Comparison of ENCODE assay signal across 12 mouse cellular contexts in the genomic region with DNA sequence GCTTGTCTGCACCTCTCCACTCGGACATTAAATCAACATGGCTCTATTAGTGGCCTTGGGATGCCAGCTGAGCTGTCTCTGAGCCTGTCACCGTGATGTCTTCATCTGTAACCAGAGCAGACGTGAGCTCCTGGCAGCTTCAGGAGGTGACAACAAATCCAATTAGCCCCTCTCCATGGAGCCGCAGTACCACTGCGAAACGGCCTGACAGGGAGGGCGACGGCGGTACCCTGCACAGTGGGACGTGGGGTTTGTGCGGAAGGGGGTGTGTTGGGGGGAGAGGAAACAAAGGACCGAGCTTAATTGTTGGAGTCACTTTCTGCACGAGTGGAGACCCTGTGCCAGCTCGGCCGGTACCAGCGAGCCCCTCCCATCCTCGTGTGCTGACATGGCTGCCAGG.
A peak's percentile ranks its signal among the peaks of the same experiment; 100 is the strongest.
DNase-seq lines count a peak whose midpoint lies in the region; ATAC-seq and TF ChIP-seq lines count a peak whose summit lies in the region.
"Had no signal": no experiment of that assay in that cellular context is flagged by ENCODE, and none has a peak within 500 bp of the region (broad histone marks: within the 10 kb centered on the region; RNA-seq: fewer than 3 reads in every experiment).

No protein-coding gene starts in this region.

- no peaks in the 10 kb centered on the region for H3K9me3 ChIP-seq in heart, embryonic 15.5 days (replicated peaks)
- no peaks in the 10 kb centered on the region; the same call in 1 of the 2 replicates for H3K9me3 ChIP-seq in forebrain, postnatal 0 days (ENCODE audit: low read length)
- H3K9me3 ChIP-seq in midbrain, postnatal 0 days (ENCODE audit: low read length): 0 out of 2 replicates have a peak, but pooled peaks cover 3% of the 10 kb centered on the region

- no peaks in the 10 kb centered on the region for H3K36me3 ChIP-seq in heart, embryonic 15.5 days
- no peaks in the 10 kb centered on the region for H3K36me3 ChIP-seq in forebrain, postnatal 0 days (ENCODE audit: insufficient read depth)
- H3K36me3 ChIP-seq in midbrain, postnatal 0 days (ENCODE audit: insufficient read depth, low read length): no peaks in the 10 kb centered on the region

- no peak for ATAC-seq in heart, embryonic 15.5 days (replicated peaks; ENCODE audit: insufficient number of reproducible peaks, insufficient read depth, low FRiP score, low read depth)
- peak; percentile 92 for ATAC-seq in forebrain, postnatal 0 days
- peak; percentile 76 for ATAC-seq in midbrain, postnatal 0 days (ENCODE audit: low FRiP score)
- ATAC-seq: CD4-positive, CD25-positive, alpha-beta regulatory T cell, adult 4 months had no signal

- H3K4me2 ChIP-seq in heart, embryonic 15.5 days: peak overlapping the region; percentile 47
- peak overlapping the region; percentile 13 for H3K4me2 ChIP-seq in forebrain, postnatal 0 days (ENCODE audit: low read depth)
- 0 out of 2 replicates have a peak overlapping the region, but pooled peaks have one; percentile 20 for H3K4me2 ChIP-seq in midbrain, postnatal 0 days (ENCODE audit: low read depth, low read length, poor library complexity, severe bottlenecking)

- TF ChIP-seq CTCF in forebrain, postnatal 0 days (IDR thresholded peaks at IDR 0.05; ENCODE audit: low read depth): peak; percentile 52
- TF ChIP-seq CTCF in midbrain, postnatal 0 days (IDR thresholded peaks at IDR 0.05): peak; percentile 30
- no peak for TF ChIP-seq CTCF in lung, adult 2 months (IDR thresholded peaks at IDR 0.05; ENCODE audit: insufficient read depth, low read length)

- DNase-seq in heart, adult 11 months: no peak
- peak; percentile 45 for DNase-seq in cerebellum, adult 9-10 months
- DNase-seq in forebrain, postnatal 0 days: peak; percentile 69
- peak; percentile 91 for DNase-seq in midbrain, postnatal 0 days (ENCODE audit: low spot score)
- no peak for DNase-seq in lung, adult 2 months
- no peak for DNase-seq in adrenal gland, postnatal 36 days
- no peak for DNase-seq in gastrocnemius, postnatal 4 days (ENCODE audit: low spot score in 2 of 2)
- DNase-seq: kidney, adult 11 months; right cerebral cortex, postnatal 25 days; thymus, adult 2 months had no signal

- no peak for TF ChIP-seq POLR2A in lung, adult 2 months (IDR thresholded peaks at IDR 0.05; ENCODE audit: borderline replicate concordance, extremely low read depth, low read depth, low read length)

- peaks cover 4% of the 10 kb centered on the region; the same call in 1 of the 2 replicates for H3K4me1 ChIP-seq in heart, embryonic 15.5 days (replicated peaks)
- H3K4me1 ChIP-seq in forebrain, postnatal 0 days (ENCODE audit: insufficient read depth): 0 out of 2 replicates have a peak, but pooled peaks cover 6% of the 10 kb centered on the region
- H3K4me1 ChIP-seq in midbrain, postnatal 0 days (ENCODE audit: insufficient read depth, low read length): no peaks in the 10 kb centered on the region
- H3K4me1 ChIP-seq in lung, adult 2 months (ENCODE audit: control insufficient read depth, insufficient read depth, low read length): no peaks in the 10 kb centered on the region

- H3K27ac ChIP-seq in heart, embryonic 15.5 days: no peak overlapping the region
- peak overlapping the region; percentile 57; the same call in 1 of the 2 replicates for H3K27ac ChIP-seq in forebrain, postnatal 0 days (ENCODE audit: low read depth, low read length)
- H3K27ac ChIP-seq in midbrain, postnatal 0 days (ENCODE audit: low read depth, low read length): no peak overlapping the region

- H3K27me3 ChIP-seq in heart, embryonic 15.5 days: peaks cover 17% of the 10 kb centered on the region
- H3K27me3 ChIP-seq in forebrain, postnatal 0 days (ENCODE audit: insufficient read depth, low read length): no peaks in the 10 kb centered on the region
- H3K27me3 ChIP-seq in midbrain, postnatal 0 days (ENCODE audit: insufficient read depth, low read length): no peaks in the 10 kb centered on the region; the same call in 1 of the 2 replicates

- 15% methylated on average over 17 of the region's 17 CpGs for WGBS in heart, embryonic 15.5 days
- 9% methylated on average over 17 of the region's 17 CpGs for WGBS in forebrain, postnatal 0 days
- WGBS in midbrain, postnatal 0 days: 12% methylated on average over 17 of the region's 17 CpGs
- WGBS in lung, adult 2 months: 21% methylated on average over 17 of the region's 17 CpGs

- H3K4me3 ChIP-seq in heart, embryonic 15.5 days: no peak overlapping the region
- H3K4me3 ChIP-seq in forebrain, postnatal 0 days (ENCODE audit: low read depth, low read length): no peak overlapping the region
- no peak overlapping the region for H3K4me3 ChIP-seq in midbrain, postnatal 0 days (ENCODE audit: low read depth, low read length)
- H3K4me3 ChIP-seq in lung, adult 2 months (replicated peaks; ENCODE audit: extremely low read depth, low read depth, low read length): no peak overlapping the region

- H3K9ac ChIP-seq in heart, embryonic 15.5 days: no peak overlapping the region
- no peak overlapping the region for H3K9ac ChIP-seq in forebrain, postnatal 0 days
- H3K9ac ChIP-seq in midbrain, postnatal 0 days (replicated peaks; ENCODE audit: low read length, poor library complexity, severe bottlenecking): no peak overlapping the region

Comparison
In these comparisons a context has a peak if more than half of its experiments do, and no peak if none do; other contexts are left out.
1. DNase-seq: peak in cerebellum, adult 9-10 months (single experiment), forebrain, postnatal 0 days (single experiment) and midbrain, postnatal 0 days (single experiment); none in heart, adult 11 months (single experiment), lung, adult 2 months (single experiment), adrenal gland, postnatal 36 days (0 of 2) and gastrocnemius, postnatal 4 days (0 of 2).
2. Peak in every context shown above with its lines, with median percentiles within 50 percentile points of each other: H3K4me2 ChIP-seq.